Mouse (Mus musculus): Measurements from ENCODE around the gene Nmd3. TPM values are rescaled to one million over a fixed set of nuclear protein-coding genes. Genes with fewer than 3 reads are reported as not detected.

Gene Nmd3
- polyA plus RNA-seq, 1 experiment from 2014 or later, result 64.0 TPM

- WGBS (ENCODE audit: insufficient replicate concordance), result 55% methylated on average over 7 of the region's 7 CpGs
- no peak for DNase-seq
- Histone ChIP-seq H3K4me3 (ENCODE audit: low read depth, low read length) (no peak overlapping the region), H3K9me3 (ENCODE audit: low read length) (no peaks in the 10 kb centered on the region), H3K4me1 (ENCODE audit: insufficient read depth) (no peaks in the 10 kb centered on the region), H3K27ac (ENCODE audit: low read depth) (no peak overlapping the region), H3K36me3 (replicated peaks; ENCODE audit: insufficient read depth, low read length) (no peaks in the 10 kb centered on the region), H3K9ac (replicated peaks) (no peak overlapping the region), H3K27me3 (ENCODE audit: insufficient read depth, low read length) (no peaks in the 10 kb centered on the region), H3K4me2 (ENCODE audit: low read depth, low read length) (no peak overlapping the region)
- TF ChIP-seq CTCF (IDR thresholded peaks at IDR 0.05; ENCODE audit: low read depth), result no peak
- no peak for TF ChIP-seq EP300 (IDR thresholded peaks at IDR 0.05; ENCODE audit: low read depth)
- no peak for ATAC-seq
These were observed 79.1 kb downstream of the Nmd3 start for GRCm38 (mm10) chr3:69800829-69801384.

DNA sequence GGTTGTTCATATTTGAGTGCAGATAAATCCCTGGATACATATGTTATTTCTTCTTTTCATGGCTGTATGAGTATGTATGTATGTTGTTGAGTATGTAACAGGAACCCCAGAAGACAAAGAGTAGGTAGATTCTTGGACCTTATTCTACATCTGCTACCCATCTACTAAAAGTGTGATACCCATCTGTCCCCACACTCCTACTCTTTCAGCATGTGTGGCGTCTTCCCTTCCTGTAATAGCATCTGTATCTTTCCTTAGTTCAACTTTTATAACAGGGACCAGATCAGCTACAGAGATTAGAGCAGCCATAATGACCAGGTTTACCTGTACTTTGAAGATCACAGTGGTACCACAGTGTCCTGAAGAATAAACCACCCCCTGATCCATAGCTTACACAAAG, 81.4 kb downstream of the Nmd3 start:
- Histone ChIP-seq H3K36me3 (replicated peaks; ENCODE audit: insufficient read depth, low read length) (no peaks in the 10 kb centered on the region), H3K27ac (ENCODE audit: low read depth) (no peak overlapping the region), H3K4me2 (ENCODE audit: low read depth, low read length) (no peak overlapping the region), H3K4me1 (ENCODE audit: insufficient read depth) (no peaks in the 10 kb centered on the region), H3K9ac (replicated peaks) (no peak overlapping the region), H3K4me3 (ENCODE audit: low read depth, low read length) (no peak overlapping the region), H3K27me3 (ENCODE audit: insufficient read depth, low read length) (no peaks in the 10 kb centered on the region), H3K9me3 (ENCODE audit: low read length) (no peaks in the 10 kb centered on the region)
- no peak for TF ChIP-seq CTCF (IDR thresholded peaks at IDR 0.05; ENCODE audit: low read depth)
- TF ChIP-seq EP300 (IDR thresholded peaks at IDR 0.05; ENCODE audit: low read depth), result no peak
- DNase-seq (no peak), ATAC-seq (no peak)
- 78% methylated on average over 1 of the region's 1 CpGs for WGBS (ENCODE audit: insufficient replicate concordance)

Other genes starting within 250 kb of the Nmd3 start
- gene B3galnt1, start 123.0 kb upstream of the Nmd3 start, polyA plus RNA-seq (2015; fragmentation: Nextera tagmentation; extraction: Ambion mirVana), result 1.9 and 2.0 TPM in 2 replicates
- 0.22 and 0.38 TPM in 2 replicates for gene Sptssb, start 138.0 kb downstream of the Nmd3 start, polyA plus RNA-seq (2015; fragmentation: Nextera tagmentation; extraction: Ambion mirVana)

All from liver, postnatal 0 days (tissue).